Mouse (Mus musculus): ENCODE measurements around the gene Syngr3. TPM values are rescaled to one million over a fixed set of nuclear protein-coding genes. Genes with fewer than 3 reads are reported as not detected.
A peak's percentile ranks its signal among the peaks of the same experiment; 100 is the strongest.
"Not testable (repeated sequence)": the region's sequence is repeated elsewhere in the genome, so short reads cannot be mapped to it uniquely, and the experiment has no call there.

Syngr3 gene
- polyA plus RNA-seq, 1 experiment = not detected

- no peak overlapping the region for H3K27ac ChIP-seq (ENCODE audit: control insufficient read depth, insufficient read depth, low read depth, low read length, poor library complexity)
- WGBS = 17% methylated on average over 6 of the region's 6 CpGs
These were observed 22.3 kb downstream of the Syngr3 start for GRCm38 (mm10) chr17:24667416-24667815.

GRCm38 (mm10) chr17:24667011-24667410 lies 22.7 kb downstream of the Syngr3 start:
- 66% methylated on average over 7 of the region's 7 CpGs for WGBS
- H3K4me1 ChIP-seq (ENCODE audit: control insufficient read depth, insufficient read depth, low read length); H3K4me3 ChIP-seq (replicated peaks; ENCODE audit: control insufficient read depth, low read depth, low read length); H3K27ac ChIP-seq (ENCODE audit: control insufficient read depth, insufficient read depth, low read depth, low read length, poor library complexity): not testable (repeated sequence)

More at GRCm38 (mm10) chr17:24667416-24667815, 22.3 kb downstream of the Syngr3 start:
- no peak overlapping the region for H3K4me3 ChIP-seq (replicated peaks; ENCODE audit: control insufficient read depth, low read depth, low read length)
- TF ChIP-seq POLR2A (IDR thresholded peaks at IDR 0.05; ENCODE audit: borderline replicate concordance, control insufficient read depth, low read depth, low read length) = no peak
- TF ChIP-seq CTCF (IDR thresholded peaks at IDR 0.05; ENCODE audit: control insufficient read depth, insufficient read depth, low read length) = peak; percentile 43; the same call in 1 of the 2 replicates
- peaks cover 2% of the 10 kb centered on the region for H3K4me1 ChIP-seq (ENCODE audit: control insufficient read depth, insufficient read depth, low read length)

- no peak within 1 kb of the TSS for H3K4me3 ChIP-seq (replicated peaks; ENCODE audit: control insufficient read depth, low read depth, low read length)
- no peak for TF ChIP-seq POLR2A (IDR thresholded peaks at IDR 0.05; ENCODE audit: borderline replicate concordance, control insufficient read depth, low read depth, low read length)
- TF ChIP-seq CTCF (IDR thresholded peaks at IDR 0.05; ENCODE audit: control insufficient read depth, insufficient read depth, low read length) = no peak
- 3% methylated on average over 47 of the region's 47 CpGs for WGBS
- no peak within 1 kb of the TSS for H3K27ac ChIP-seq (ENCODE audit: control insufficient read depth, insufficient read depth, low read depth, low read length, poor library complexity)
- H3K4me1 ChIP-seq (ENCODE audit: control insufficient read depth, insufficient read depth, low read length) = no peaks in the 10 kb centered on the region
These were observed 31.6 kb downstream of the Syngr3 start, which contains the start of gene Npw for GRCm38 (mm10) chr17:24658017-24658758. Npw (minus strand) TSS chr17:24658457.

- WGBS = 79% methylated on average over 4 of the region's 4 CpGs
- TF ChIP-seq CTCF (IDR thresholded peaks at IDR 0.05; ENCODE audit: control insufficient read depth, insufficient read depth, low read length) (no peak), POLR2A (IDR thresholded peaks at IDR 0.05; ENCODE audit: borderline replicate concordance, control insufficient read depth, low read depth, low read length) (no peak)
- H3K27ac ChIP-seq (ENCODE audit: control insufficient read depth, insufficient read depth, low read depth, low read length, poor library complexity) = no peak overlapping the region
- no peak overlapping the region for H3K4me3 ChIP-seq (replicated peaks; ENCODE audit: control insufficient read depth, low read depth, low read length)
- H3K4me1 ChIP-seq (ENCODE audit: control insufficient read depth, insufficient read depth, low read length) = no peaks in the 10 kb centered on the region; the same call in 1 of the 2 replicates
These were observed 34.8 kb downstream of the Syngr3 start for GRCm38 (mm10) chr17:24654969-24655368.

GRCm38 (mm10) chr17:24653967-24654710 lies 35.6 kb downstream of the Syngr3 start:
- Histone ChIP-seq H3K27ac (ENCODE audit: control insufficient read depth, insufficient read depth, low read depth, low read length, poor library complexity) (no peak overlapping the region), H3K4me1 (ENCODE audit: control insufficient read depth, insufficient read depth, low read length) (no peaks in the 10 kb centered on the region; the same call in 1 of the 2 replicates), H3K4me3 (replicated peaks; ENCODE audit: control insufficient read depth, low read depth, low read length) (peak overlapping the region; percentile 33)
- WGBS = 7% methylated on average over 19 of the region's 19 CpGs
- peak; percentile 41; the same call in 1 of the 2 replicates for TF ChIP-seq POLR2A (IDR thresholded peaks at IDR 0.05; ENCODE audit: borderline replicate concordance, control insufficient read depth, low read depth, low read length)
- TF ChIP-seq CTCF (IDR thresholded peaks at IDR 0.05; ENCODE audit: control insufficient read depth, insufficient read depth, low read length) = peak; percentile 97

GRCm38 (mm10) chr17:24651835-24652234 lies 37.9 kb downstream of the Syngr3 start:
- no peak overlapping the region for H3K4me3 ChIP-seq (replicated peaks; ENCODE audit: control insufficient read depth, low read depth, low read length)
- H3K27ac ChIP-seq (ENCODE audit: control insufficient read depth, insufficient read depth, low read depth, low read length, poor library complexity) = no peak overlapping the region
- WGBS = 21% methylated on average over 3 of the region's 3 CpGs
- TF ChIP-seq POLR2A (IDR thresholded peaks at IDR 0.05; ENCODE audit: borderline replicate concordance, control insufficient read depth, low read depth, low read length) (no peak), CTCF (IDR thresholded peaks at IDR 0.05; ENCODE audit: control insufficient read depth, insufficient read depth, low read length) (no peak)
- H3K4me1 ChIP-seq (ENCODE audit: control insufficient read depth, insufficient read depth, low read length) = no peaks in the 10 kb centered on the region; the same call in 1 of the 2 replicates

- H3K4me3 ChIP-seq (replicated peaks; ENCODE audit: control insufficient read depth, low read depth, low read length) = no peak overlapping the region
These were observed 39.0 kb downstream of the Syngr3 start for GRCm38 (mm10) chr17:24650766-24651165.

GRCm38 (mm10) chr17:24650070-24650616 lies 39.6 kb downstream of the Syngr3 start, which contains the start of gene Slc9a3r2:
Slc9a3r2 (minus strand) TSS chr17:24650327.
- under 1% methylated on average over 41 of the region's 41 CpGs for WGBS
- Histone ChIP-seq H3K4me3 (replicated peaks; ENCODE audit: control insufficient read depth, low read depth, low read length) (peak within 1 kb of the TSS; percentile 48), H3K27ac (ENCODE audit: control insufficient read depth, insufficient read depth, low read depth, low read length, poor library complexity) (peak within 1 kb of the TSS; percentile 58), H3K4me1 (ENCODE audit: control insufficient read depth, insufficient read depth, low read length) (no peaks in the 10 kb centered on the region; the same call in 1 of the 2 replicates)
- TF ChIP-seq POLR2A (IDR thresholded peaks at IDR 0.05; ENCODE audit: borderline replicate concordance, control insufficient read depth, low read depth, low read length) (no peak), CTCF (IDR thresholded peaks at IDR 0.05; ENCODE audit: control insufficient read depth, insufficient read depth, low read length) (no peak)

More at GRCm38 (mm10) chr17:24650766-24651165, 39.0 kb downstream of the Syngr3 start:
- H3K27ac ChIP-seq (ENCODE audit: control insufficient read depth, insufficient read depth, low read depth, low read length, poor library complexity) = no peak overlapping the region
- H3K4me1 ChIP-seq (ENCODE audit: control insufficient read depth, insufficient read depth, low read length) = no peaks in the 10 kb centered on the region; the same call in 1 of the 2 replicates
- TF ChIP-seq POLR2A (IDR thresholded peaks at IDR 0.05; ENCODE audit: borderline replicate concordance, control insufficient read depth, low read depth, low read length) = no peak
- TF ChIP-seq CTCF (IDR thresholded peaks at IDR 0.05; ENCODE audit: control insufficient read depth, insufficient read depth, low read length) = no peak
- 78% methylated on average over 4 of the region's 4 CpGs for WGBS
